Mouse (Mus musculus) CH12.LX (cell line): ENCODE measurements at regions not wholly inside any gene's neighbourhood (a gene's known extent, or its start where the extent isn't known, plus 50 kb on each side); places are given as distances from the start of the nearest gene placed in this dataset.

ENCODE experiments used
- DNase-seq: peaks from one replicate; pipeline ENCODE4 v3.0.0-alpha.2; 2013; ENCODE audit errors: extremely low read depth
- H3K27ac ChIP-seq: 2 replicates; pipeline ENCODE4 v1.5.1; 2012; ENCODE audit warnings: low read depth, mild to moderate bottlenecking, control low read depth, moderate library complexity; ENCODE audit not compliant: insufficient read depth
- H3K27me3 ChIP-seq: replicated peaks from 2 replicates; pipeline ENCODE3; 2012; ENCODE audit warnings: inconsistent platforms
- H3K36me3 ChIP-seq, 2 experiments: replicated peaks in 1 of 2; 2 replicates each; pipeline versions ENCODE3 to v1.6.1; 2012; ENCODE audit warnings: inconsistent platforms in 1 of 2, low read length in 1 of 2, mild to moderate bottlenecking in 1 of 2, mixed read lengths in 1 of 2, moderate library complexity in 1 of 2; ENCODE audit not compliant: control insufficient read depth in 1 of 2, insufficient read depth in 1 of 2
- H3K4me1 ChIP-seq, 2 experiments: 2 replicates each; pipeline ENCODE4 v1.6.1; 2012; ENCODE audit warnings: inconsistent platforms in 1 of 2, moderate library complexity in 1 of 2; ENCODE audit not compliant: insufficient read depth in 2 of 2, control insufficient read depth in 1 of 2
- H3K4me2 ChIP-seq: 2 replicates; pipeline ENCODE4 v1.6.1; 2012; ENCODE audit warnings: low read depth, mild to moderate bottlenecking, control low read depth; ENCODE audit not compliant: poor library complexity, insufficient read depth, severe bottlenecking
- H3K4me3 ChIP-seq, 3 experiments: fragments of 150-350 bp in 1 of 3; sonication (generic) in 1 of 3; replicated peaks in 1 of 3; 2 replicates each; pipeline versions ENCODE3 to v1.5.1; 2011 to 2012; ENCODE audit warnings: low read depth in 2 of 3, low read length in 2 of 3, mild to moderate bottlenecking in 2 of 3, moderate library complexity in 2 of 3, control low read depth in 1 of 3, improper control_type of control experiment in 1 of 3, inconsistent platforms in 1 of 3, mixed read lengths in 1 of 3; ENCODE audit not compliant: poor library complexity in 1 of 3
- H3K79me2 ChIP-seq: replicated peaks from 2 replicates; pipeline ENCODE4 v1.6.1; 2012; ENCODE audit warnings: mild to moderate bottlenecking, moderate library complexity; ENCODE audit not compliant: control insufficient read depth, poor library complexity, insufficient read depth, severe bottlenecking; ENCODE audit errors: extremely low read depth
- H3K9ac ChIP-seq: 2 replicates; pipeline ENCODE4 v1.6.1; 2012; ENCODE audit warnings: low read depth, mild to moderate bottlenecking, control low read depth, moderate library complexity; ENCODE audit not compliant: insufficient read depth
- H3K9me3 ChIP-seq: replicated peaks from 2 replicates; pipeline ENCODE3; 2012; ENCODE audit warnings: low read length, inconsistent platforms, mixed read lengths
- BHLHE40 ChIP-seq: IDR thresholded peaks from 2 replicates; pipeline ENCODE4 v1.6.1; 2011; ENCODE audit warnings: mild to moderate bottlenecking, low read depth, low read length, improper control_type of control experiment
- CHD1 ChIP-seq: IDR thresholded peaks from 2 replicates; pipeline ENCODE4 v1.6.1; 2012; ENCODE audit warnings: low read depth, low read length, improper control_type of control experiment, inconsistent platforms
- CHD2 ChIP-seq: IDR thresholded peaks from 2 replicates; pipeline ENCODE4 v1.6.1; 2011; ENCODE audit warnings: low read length, improper control_type of control experiment
- CTCF ChIP-seq, 2 experiments: IDR thresholded peaks in 1 of 2; conservative IDR thresholded peaks in 1 of 2; 2 replicates each; pipeline ENCODE4 v1.5.1; 2011 to 2012; ENCODE audit warnings: low read depth in 2 of 2, low read length in 2 of 2, improper control_type of control experiment in 1 of 2, inconsistent platforms in 1 of 2, mild to moderate bottlenecking in 1 of 2, moderate library complexity in 1 of 2
- GABPA ChIP-seq: IDR thresholded peaks from 2 replicates; pipeline ENCODE4 v1.6.1; 2012; ENCODE audit warnings: low read depth, low read length, improper control_type of control experiment, inconsistent platforms; ENCODE audit not compliant: insufficient replicate concordance
- HCFC1 ChIP-seq: IDR thresholded peaks from 2 replicates; pipeline ENCODE4 v1.6.1; 2012; ENCODE audit warnings: low read depth, mild to moderate bottlenecking, inconsistent platforms, low read length, improper control_type of control experiment
- JUND ChIP-seq: conservative IDR thresholded peaks from 2 replicates; pipeline ENCODE4 v1.6.1; 2011; ENCODE audit warnings: low read depth, low read length, improper control_type of control experiment
- KAT2A ChIP-seq: IDR thresholded peaks from 2 replicates; pipeline ENCODE4 v1.6.1; 2012; ENCODE audit warnings: low read length, improper control_type of control experiment, inconsistent platforms; ENCODE audit not compliant: insufficient replicate concordance
- MAFK ChIP-seq: IDR thresholded peaks from 2 replicates; pipeline ENCODE4 v1.6.1; 2011; ENCODE audit warnings: low read length, improper control_type of control experiment; ENCODE audit not compliant: insufficient replicate concordance
- MAZ ChIP-seq: IDR thresholded peaks from 2 replicates; pipeline ENCODE4 v1.6.1; 2012; ENCODE audit warnings: low read depth, mild to moderate bottlenecking, inconsistent platforms, low read length, improper control_type of control experiment, moderate library complexity
- MXI1 ChIP-seq: IDR thresholded peaks from 2 replicates; pipeline ENCODE4 v1.6.1; 2011; ENCODE audit warnings: mild to moderate bottlenecking, low read depth, low read length, improper control_type of control experiment
- MYC ChIP-seq: IDR thresholded peaks from 2 replicates; pipeline ENCODE4 v1.6.1; 2011; ENCODE audit warnings: low read depth, mild to moderate bottlenecking, improper control_type of control experiment, low read length
- NELFE ChIP-seq: IDR thresholded peaks from 2 replicates; pipeline ENCODE4 v1.6.1; 2011; ENCODE audit warnings: low read depth, low read length, improper control_type of control experiment
- PAX5 ChIP-seq: IDR thresholded peaks from 2 replicates; pipeline ENCODE4 v1.6.1; 2012; ENCODE audit warnings: low read length, inconsistent platforms, mixed read lengths
- POLR2A ChIP-seq: IDR thresholded peaks from 2 replicates; pipeline ENCODE4 v1.6.1; 2011; ENCODE audit warnings: low read depth, mild to moderate bottlenecking, improper control_type of control experiment, low read length
- RAD21 ChIP-seq: IDR thresholded peaks from 2 replicates; pipeline ENCODE4 v1.6.1; 2011; ENCODE audit warnings: low read depth, mild to moderate bottlenecking, low read length, improper control_type of control experiment, moderate library complexity
- SIN3A ChIP-seq: IDR thresholded peaks from 2 replicates; pipeline ENCODE4 v1.6.1; 2012; ENCODE audit warnings: low read length, improper control_type of control experiment, inconsistent platforms
- SMC3 ChIP-seq: IDR thresholded peaks from 2 replicates; pipeline ENCODE4 v1.6.1; 2011; ENCODE audit warnings: low read depth, low read length, improper control_type of control experiment
- TCF12 ChIP-seq: IDR thresholded peaks from 2 replicates; pipeline ENCODE4 v1.6.1; 2014; ENCODE audit warnings: low read depth, mild to moderate bottlenecking, inconsistent platforms, low read length, improper control_type of control experiment
- UBTF ChIP-seq: IDR thresholded peaks from 2 replicates; pipeline ENCODE4 v1.6.1; 2012; ENCODE audit warnings: low read depth, mild to moderate bottlenecking, inconsistent platforms, low read length, improper control_type of control experiment, moderate library complexity
- ZC3H11A ChIP-seq: IDR thresholded peaks from 2 replicates; pipeline ENCODE4 v1.6.1; 2012; ENCODE audit warnings: low read depth, mild to moderate bottlenecking, inconsistent platforms, low read length, improper control_type of control experiment
- ZKSCAN1 ChIP-seq: IDR thresholded peaks from 2 replicates; pipeline ENCODE4 v1.6.1; 2012; ENCODE audit warnings: low read depth, inconsistent platforms, low read length, improper control_type of control experiment, borderline replicate concordance
- ZNF384 ChIP-seq: IDR thresholded peaks from 2 replicates; pipeline ENCODE4 v1.6.1; 2012; ENCODE audit warnings: low read depth, low read length, improper control_type of control experiment, inconsistent platforms
- dilution Hi-C: fragments of 300-500 bp; cut with MboI; formaldehyde crosslinking; loops from 2 replicates; pipeline ENCODE4 v1.14.3; 2020; ENCODE audit warnings: low sequenced_read_pairs; ENCODE audit not compliant: extremely low pct_unique_long_range_greater_than_20kb, extremely low pct_ligation_motif_present
- in situ Hi-C: fragments of 300-500 bp; cut with MboI; formaldehyde crosslinking; loops from 3 replicates; pipeline ENCODE4 v1.14.3; 2019; ENCODE audit warnings: low sequenced_read_pairs, low pct_ligation_motif_present, low pct_unique_long_range_greater_than_20kb, mixed read lengths

DNA sequence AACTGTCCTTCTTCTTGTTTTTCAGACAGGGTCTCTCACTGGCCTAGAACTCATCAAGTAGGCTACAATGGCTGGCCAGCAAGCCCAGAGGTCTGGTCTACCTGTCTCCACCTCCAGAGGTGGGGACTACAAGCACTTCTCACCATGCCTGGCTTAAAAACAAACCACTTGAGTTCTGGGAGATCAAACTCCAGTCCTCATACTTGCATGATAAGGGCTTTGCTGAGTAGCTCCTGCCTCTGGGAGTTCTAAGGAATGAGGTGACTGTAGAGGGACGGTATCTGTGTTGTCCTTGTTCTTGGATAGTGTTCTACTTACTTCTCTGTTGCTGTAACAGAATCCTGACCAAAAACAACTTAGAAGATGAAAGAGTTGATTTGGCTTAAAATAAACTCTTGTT lies 654.6 kb upstream of the Fam160b2 start:
- no peaks in the 10 kb centered on the region for H3K79me2 ChIP-seq
- TF ChIP-seq JUND (no peak), BHLHE40 (no peak), PAX5 (no peak), MAFK (no peak)
- H3K9ac ChIP-seq = no peak overlapping the region
- dilution Hi-C loops = no loop called here
- in situ Hi-C loops = no loop called here
- H3K4me3 ChIP-seq = no peak overlapping the region
- no peak overlapping the region for H3K27ac ChIP-seq
- H3K36me3 ChIP-seq = no peaks in the 10 kb centered on the region
- H3K4me1 ChIP-seq = no peaks in the 10 kb centered on the region
- peaks cover 2% of the 10 kb centered on the region for H3K9me3 ChIP-seq
- H3K4me2 ChIP-seq = no peak overlapping the region
- no peak for DNase-seq
- peaks cover 20% of the 10 kb centered on the region for H3K27me3 ChIP-seq

DNA sequence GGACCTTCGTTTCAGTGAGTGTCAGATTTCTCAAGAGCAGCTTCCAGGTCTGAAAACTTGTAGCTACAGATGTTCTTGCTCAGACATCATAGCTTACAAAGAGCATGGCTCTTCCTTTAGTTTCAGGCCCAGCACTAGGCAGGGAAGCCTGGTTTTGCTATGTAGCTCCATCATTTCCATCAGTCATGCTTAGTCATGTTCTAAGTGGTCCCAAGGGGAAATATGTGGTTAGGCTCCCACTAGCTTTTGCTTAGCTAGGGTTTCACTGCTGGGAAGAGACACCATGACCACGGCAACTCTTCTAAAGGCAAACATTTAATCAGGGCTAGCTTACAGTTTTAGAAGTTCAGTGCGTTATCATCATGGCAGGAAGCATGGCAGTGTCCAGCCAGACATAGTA lies 652.5 kb upstream of the Fam160b2 start:
- H3K4me2 ChIP-seq = no peak overlapping the region
- TF ChIP-seq ZC3H11A = no peak
- TF ChIP-seq KAT2A = no peak
- TF ChIP-seq MAZ = no peak
- no peak for TF ChIP-seq HCFC1
- TF ChIP-seq POLR2A = no peak
- no peak for TF ChIP-seq SMC3
- no peak for TF ChIP-seq CTCF (conservative IDR thresholded peaks at IDR 0.05 in 1 of 2, IDR thresholded peaks at IDR 0.05 in 1 of 2; ENCODE audit: low read depth in 2 of 2, low read length in 2 of 2)
- TF ChIP-seq TCF12 = no peak
- TF ChIP-seq MYC = no peak
- no peak for TF ChIP-seq UBTF
- TF ChIP-seq RAD21 = no peak
- no peak for TF ChIP-seq ZKSCAN1
- no peak for TF ChIP-seq CHD1
- TF ChIP-seq NELFE = no peak
- TF ChIP-seq CHD2 = no peak
- no peak for TF ChIP-seq GABPA
- no peak for TF ChIP-seq MXI1
- TF ChIP-seq SIN3A = no peak
- no peak for TF ChIP-seq ZNF384
- no peaks in the 10 kb centered on the region for H3K4me1 ChIP-seq
- no peak overlapping the region for H3K9ac ChIP-seq
- peak; percentile 6 for DNase-seq
- peaks cover 2% of the 10 kb centered on the region for H3K9me3 ChIP-seq
- H3K27ac ChIP-seq = no peak overlapping the region
- H3K27me3 ChIP-seq = peaks cover 17% of the 10 kb centered on the region
- dilution Hi-C loops = no loop called here
- no peaks in the 10 kb centered on the region for H3K79me2 ChIP-seq
- H3K36me3 ChIP-seq = no peaks in the 10 kb centered on the region
- H3K4me3 ChIP-seq = no peak overlapping the region
- in situ Hi-C loops = no loop called here
